Mouse (Mus musculus): ENCODE data around the gene Dennd2a. TPM values are rescaled to one million over a fixed set of nuclear protein-coding genes. Genes with fewer than 3 reads are reported as not detected.

Dennd2a gene
- polyA plus RNA-seq (2014; fragmentation: Nextera tagmentation; extraction: Ambion mirVana) = 44.9 and 49.3 TPM in 2 replicates

DNA sequence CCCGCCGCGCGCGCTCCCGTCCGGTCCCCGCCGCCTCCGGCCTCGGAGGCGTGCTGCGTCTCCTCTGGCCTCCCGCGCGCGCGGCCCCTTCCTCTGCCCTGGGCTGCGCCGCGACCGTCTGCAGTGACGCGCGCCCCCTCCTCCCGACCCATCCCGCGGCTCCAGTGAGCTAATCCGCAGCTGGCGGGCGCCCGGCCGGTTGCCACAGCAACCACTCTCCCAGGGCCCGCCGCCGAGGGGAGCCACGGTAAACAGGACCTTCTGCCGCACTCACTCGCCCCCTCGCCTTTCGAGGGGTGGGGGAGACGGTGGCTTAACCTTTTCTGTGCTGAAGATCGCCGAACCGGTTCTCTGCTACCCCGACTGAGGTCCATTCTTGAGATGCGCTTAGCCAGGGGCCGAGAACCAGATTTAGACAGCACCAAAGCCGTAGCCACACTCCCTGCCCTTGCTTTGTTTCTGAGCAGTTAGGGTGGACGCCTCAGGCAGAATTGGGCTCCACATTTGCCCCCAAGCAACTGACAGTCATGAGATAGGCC lies at the start of gene Dennd2a:
TSS of gene Dennd2a (minus strand) at position 145 of the 539 bp plus-strand sequence.
- peak; percentile 97 for ATAC-seq (ENCODE audit: low FRiP score)
- no peaks in the 10 kb centered on the region for H3K9me3 ChIP-seq (ENCODE audit: control insufficient read depth, low read length)
- H3K9ac ChIP-seq (ENCODE audit: low read length) = peak within 1 kb of the TSS; percentile 95
- peaks cover 29% of the 10 kb centered on the region for H3K4me1 ChIP-seq (ENCODE audit: control insufficient read depth, insufficient read depth, low read length)
- H3K27ac ChIP-seq (ENCODE audit: low read depth, low read length) = peak within 1 kb of the TSS; percentile 84
- H3K27me3 ChIP-seq (ENCODE audit: control insufficient read depth, insufficient read depth, low read length) = no peaks in the 10 kb centered on the region
- H3K4me2 ChIP-seq = peak within 1 kb of the TSS; percentile 66
- WGBS = 1% methylated on average over 48 of the region's 50 CpGs
- H3K4me3 ChIP-seq (ENCODE audit: low read depth, low read length) = peak within 1 kb of the TSS; percentile 83
- no peaks in the 10 kb centered on the region; the same call in 1 of the 2 replicates for H3K36me3 ChIP-seq (ENCODE audit: control insufficient read depth, insufficient read depth, low read length)
- peak; percentile 99 for DNase-seq (ENCODE audit: low spot score, missing footprints)

DNA sequence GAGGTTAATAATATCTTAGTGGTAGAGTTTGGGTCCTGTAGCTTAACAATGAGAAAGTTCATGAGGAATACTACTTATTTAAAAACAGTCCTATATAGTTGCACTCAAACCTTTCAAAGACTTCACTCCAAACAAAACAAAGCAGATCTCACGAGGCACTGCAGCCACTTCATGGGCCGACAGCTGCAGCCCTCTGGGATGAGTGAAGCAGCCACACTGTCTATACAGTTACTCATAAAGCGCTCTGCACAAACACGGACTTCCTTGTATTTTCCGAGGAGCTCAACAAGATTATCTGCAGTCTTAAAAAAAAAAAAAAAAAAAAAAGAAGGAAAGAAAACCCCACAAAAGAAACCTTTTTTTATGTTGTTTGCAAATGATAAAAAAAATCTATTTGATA lies 49.7 kb upstream of the Dennd2a start:
- Histone ChIP-seq H3K27me3 (ENCODE audit: control insufficient read depth, insufficient read depth, low read length) (no peaks in the 10 kb centered on the region), H3K4me1 (ENCODE audit: control insufficient read depth, insufficient read depth, low read length) (no peaks in the 10 kb centered on the region), H3K27ac (ENCODE audit: low read depth, low read length) (no peak overlapping the region), H3K4me3 (ENCODE audit: low read depth, low read length) (no peak overlapping the region), H3K4me2 (no peak overlapping the region), H3K36me3 (ENCODE audit: control insufficient read depth, insufficient read depth, low read length) (no peaks in the 10 kb centered on the region), H3K9me3 (ENCODE audit: control insufficient read depth, low read length) (no peaks in the 10 kb centered on the region), H3K9ac (ENCODE audit: low read length) (no peak overlapping the region)
- ATAC-seq (ENCODE audit: low FRiP score) (no peak), DNase-seq (ENCODE audit: low spot score, missing footprints) (no peak)
- 79% methylated on average over 5 of the region's 5 CpGs for WGBS

DNA sequence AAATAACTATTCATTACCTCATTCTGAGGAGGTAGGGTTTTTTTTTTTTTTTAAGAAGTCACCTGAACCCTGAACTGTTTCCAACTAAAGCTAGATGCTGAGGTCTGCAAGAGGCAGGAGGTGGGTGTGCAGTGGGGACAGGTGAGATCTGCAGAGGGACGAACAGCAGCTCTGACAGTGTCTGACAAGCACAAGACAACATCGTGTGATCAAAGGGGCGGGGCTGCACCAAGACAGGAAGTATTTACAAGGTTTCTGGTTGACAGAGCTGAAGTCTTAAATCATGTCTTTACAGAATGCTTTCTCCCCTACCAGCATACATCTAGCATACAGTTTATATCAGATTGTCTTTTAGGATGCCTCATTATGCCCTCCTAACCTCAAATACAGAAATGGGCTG lies 49.2 kb upstream of the Dennd2a start:
- no peak for DNase-seq (ENCODE audit: low spot score, missing footprints)
- H3K9me3 ChIP-seq (ENCODE audit: control insufficient read depth, low read length) = no peaks in the 10 kb centered on the region
- 77% methylated on average over 3 of the region's 3 CpGs for WGBS

GRCm38 (mm10) chr6:39606056-39606455 lies 48.4 kb upstream of the Dennd2a start:
- Histone ChIP-seq H3K4me3 (ENCODE audit: low read depth, low read length) (no peak overlapping the region), H3K9me3 (ENCODE audit: control insufficient read depth, low read length) (no peaks in the 10 kb centered on the region), H3K9ac (ENCODE audit: low read length) (no peak overlapping the region), H3K36me3 (ENCODE audit: control insufficient read depth, insufficient read depth, low read length) (no peaks in the 10 kb centered on the region), H3K4me2 (no peak overlapping the region), H3K27ac (ENCODE audit: low read depth, low read length) (no peak overlapping the region), H3K27me3 (ENCODE audit: control insufficient read depth, insufficient read depth, low read length) (no peaks in the 10 kb centered on the region), H3K4me1 (ENCODE audit: control insufficient read depth, insufficient read depth, low read length) (no peaks in the 10 kb centered on the region)
- 91% methylated on average over 6 of the region's 6 CpGs for WGBS
- DNase-seq (ENCODE audit: low spot score, missing footprints) = no peak
- no peak for ATAC-seq (ENCODE audit: low FRiP score)

More for the DNA sequence above, 49.2 kb upstream of the Dennd2a start:
- no peak overlapping the region for H3K9ac ChIP-seq (ENCODE audit: low read length)
- H3K4me2 ChIP-seq = no peak overlapping the region
- H3K27me3 ChIP-seq (ENCODE audit: control insufficient read depth, insufficient read depth, low read length) = no peaks in the 10 kb centered on the region
- ATAC-seq (ENCODE audit: low FRiP score) = no peak
- no peak overlapping the region for H3K4me3 ChIP-seq (ENCODE audit: low read depth, low read length)
- H3K27ac ChIP-seq (ENCODE audit: low read depth, low read length) = no peak overlapping the region
- H3K36me3 ChIP-seq (ENCODE audit: control insufficient read depth, insufficient read depth, low read length) = no peaks in the 10 kb centered on the region
- H3K4me1 ChIP-seq (ENCODE audit: control insufficient read depth, insufficient read depth, low read length) = no peaks in the 10 kb centered on the region

- peaks cover under 1% of the 10 kb centered on the region for H3K36me3 ChIP-seq (ENCODE audit: control insufficient read depth, insufficient read depth, low read length)
These were observed 46.9 kb upstream of the Dennd2a start for GRCm38 (mm10) chr6:39604565-39604964.

DNA sequence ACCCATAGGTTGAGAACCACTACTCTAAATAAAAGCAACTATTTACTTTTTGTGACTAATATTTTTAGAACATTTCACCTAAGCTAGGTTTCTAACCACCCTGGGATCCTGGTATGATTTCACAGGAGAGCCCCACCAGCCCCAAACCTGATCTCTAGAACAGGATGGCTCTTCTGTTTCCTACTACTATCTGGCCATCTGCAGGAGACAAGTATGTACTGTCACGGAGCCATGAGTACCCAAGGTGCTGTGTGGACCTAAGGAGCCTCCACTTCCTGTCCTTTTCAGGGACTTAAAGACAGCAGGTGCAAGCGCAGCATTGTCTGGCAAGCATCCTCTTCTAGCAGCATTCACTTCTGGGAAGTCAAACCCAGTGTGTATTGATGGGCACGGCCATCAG lies 44.2 kb upstream of the Dennd2a start:
- Histone ChIP-seq H3K4me2 (no peak overlapping the region), H3K4me1 (ENCODE audit: control insufficient read depth, insufficient read depth, low read length) (no peaks in the 10 kb centered on the region), H3K4me3 (ENCODE audit: low read depth, low read length) (no peak overlapping the region), H3K27ac (ENCODE audit: low read depth, low read length) (no peak overlapping the region), H3K36me3 (ENCODE audit: control insufficient read depth, insufficient read depth, low read length) (peaks cover 12% of the 10 kb centered on the region), H3K9ac (ENCODE audit: low read length) (no peak overlapping the region), H3K27me3 (ENCODE audit: control insufficient read depth, insufficient read depth, low read length) (no peaks in the 10 kb centered on the region), H3K9me3 (ENCODE audit: control insufficient read depth, low read length) (no peaks in the 10 kb centered on the region)
- DNase-seq (ENCODE audit: low spot score, missing footprints) (no peak), ATAC-seq (ENCODE audit: low FRiP score) (no peak)
- 85% methylated on average over 3 of the region's 3 CpGs for WGBS

More at GRCm38 (mm10) chr6:39604565-39604964, 46.9 kb upstream of the Dennd2a start:
- H3K9ac ChIP-seq (ENCODE audit: low read length) = no peak overlapping the region
- DNase-seq (ENCODE audit: low spot score, missing footprints) (no peak), ATAC-seq (ENCODE audit: low FRiP score) (no peak)
- H3K4me1 ChIP-seq (ENCODE audit: control insufficient read depth, insufficient read depth, low read length) = no peaks in the 10 kb centered on the region
- no peak overlapping the region for H3K27ac ChIP-seq (ENCODE audit: low read depth, low read length)
- no peaks in the 10 kb centered on the region for H3K27me3 ChIP-seq (ENCODE audit: control insufficient read depth, insufficient read depth, low read length)
- H3K9me3 ChIP-seq (ENCODE audit: control insufficient read depth, low read length) = no peaks in the 10 kb centered on the region
- no peak overlapping the region for H3K4me2 ChIP-seq
- no peak overlapping the region for H3K4me3 ChIP-seq (ENCODE audit: low read depth, low read length)
- 84% methylated on average over 5 of the region's 5 CpGs for WGBS

GRCm38 (mm10) chr6:39600851-39601250 lies 43.2 kb upstream of the Dennd2a start:
- Histone ChIP-seq H3K27me3 (ENCODE audit: control insufficient read depth, insufficient read depth, low read length) (no peaks in the 10 kb centered on the region), H3K36me3 (ENCODE audit: control insufficient read depth, insufficient read depth, low read length) (peaks cover 12% of the 10 kb centered on the region), H3K27ac (ENCODE audit: low read depth, low read length) (no peak overlapping the region), H3K4me2 (no peak overlapping the region), H3K9me3 (ENCODE audit: control insufficient read depth, low read length) (no peaks in the 10 kb centered on the region), H3K4me3 (ENCODE audit: low read depth, low read length) (no peak overlapping the region), H3K4me1 (ENCODE audit: control insufficient read depth, insufficient read depth, low read length) (no peaks in the 10 kb centered on the region), H3K9ac (ENCODE audit: low read length) (no peak overlapping the region)
- 91% methylated on average over 3 of the region's 3 CpGs for WGBS
- ATAC-seq (ENCODE audit: low FRiP score) (no peak), DNase-seq (ENCODE audit: low spot score, missing footprints) (no peak)

- H3K9ac ChIP-seq (ENCODE audit: low read length) = peak within 1 kb of the TSS; percentile 70
- H3K4me2 ChIP-seq = peak within 1 kb of the TSS; percentile 60
- ATAC-seq (ENCODE audit: low FRiP score) (peak; percentile 99), DNase-seq (ENCODE audit: low spot score, missing footprints) (peak; percentile 100)
- peak within 1 kb of the TSS; percentile 40; the same call in 1 of the 2 replicates for H3K27ac ChIP-seq (ENCODE audit: low read depth, low read length)
- H3K9me3 ChIP-seq (ENCODE audit: control insufficient read depth, low read length) = no peaks in the 10 kb centered on the region
- H3K4me1 ChIP-seq (ENCODE audit: control insufficient read depth, insufficient read depth, low read length) = peaks cover 8% of the 10 kb centered on the region
- H3K36me3 ChIP-seq (ENCODE audit: control insufficient read depth, insufficient read depth, low read length) = peaks cover 1% of the 10 kb centered on the region; the same call in 1 of the 2 replicates
- no peaks in the 10 kb centered on the region for H3K27me3 ChIP-seq (ENCODE audit: control insufficient read depth, insufficient read depth, low read length)
- under 1% methylated on average over 56 of the region's 56 CpGs for WGBS
- peak within 1 kb of the TSS; percentile 83 for H3K4me3 ChIP-seq (ENCODE audit: low read depth, low read length)
These were observed 34.9 kb upstream of the Dennd2a start, which contains the start of gene Ndufb2 for GRCm38 (mm10) chr6:39592401-39593214. TSS of gene Ndufb2 (plus strand) at chr6:39592574.

- no peak for ATAC-seq (ENCODE audit: low FRiP score)
- Histone ChIP-seq H3K4me3 (ENCODE audit: low read depth, low read length) (no peak overlapping the region), H3K27ac (ENCODE audit: low read depth, low read length) (no peak overlapping the region), H3K4me1 (ENCODE audit: control insufficient read depth, insufficient read depth, low read length) (peaks cover 8% of the 10 kb centered on the region), H3K9ac (ENCODE audit: low read length) (no peak overlapping the region), H3K9me3 (ENCODE audit: control insufficient read depth, low read length) (no peaks in the 10 kb centered on the region), H3K36me3 (ENCODE audit: control insufficient read depth, insufficient read depth, low read length) (no peaks in the 10 kb centered on the region; the same call in 1 of the 2 replicates), H3K4me2 (no peak overlapping the region), H3K27me3 (ENCODE audit: control insufficient read depth, insufficient read depth, low read length) (no peaks in the 10 kb centered on the region)
- WGBS = 92% methylated on average over 4 of the region's 4 CpGs
- DNase-seq (ENCODE audit: low spot score, missing footprints) = peak; percentile 72
These were observed 33.8 kb upstream of the Dennd2a start for GRCm38 (mm10) chr6:39591481-39591880.
